Mouse (Mus musculus) midbrain, postnatal 0 days (tissue): ENCODE measurements at regions not wholly inside any gene's neighbourhood (a gene's known extent, or its start where the extent isn't known, plus 50 kb on each side); places are given as distances from the start of the nearest gene placed in this dataset.

ENCODE experiments used
- ATAC-seq: fragments of 200-750 bp; cut with Nextera tagmentation; 2 replicates; pipeline ENCODE4 v1.8.0; 2017; ENCODE audit warnings: moderate number of reproducible peaks, mild to moderate bottlenecking, moderate TSS enrichment, moderate library complexity; ENCODE audit not compliant: low FRiP score
- DNase-seq: peaks from one replicate; pipeline ENCODE4 v3.0.0-alpha.2; 2015; ENCODE audit warnings: low spot score
- H3K27ac ChIP-seq: fragments of 300-500 bp; sonication (generic); 2 replicates; pipeline ENCODE4 v1.5.1; 2014; ENCODE audit warnings: low read depth, mild to moderate bottlenecking, low read length, mixed read lengths
- H3K27me3 ChIP-seq: fragments of 300-500 bp; sonication (generic); 2 replicates; pipeline ENCODE4 v1.6.1; 2014; ENCODE audit warnings: low read length, control low read depth, mixed read lengths; ENCODE audit not compliant: insufficient read depth
- H3K36me3 ChIP-seq: fragments of 300-500 bp; sonication (generic); 2 replicates; pipeline ENCODE4 v1.6.1; 2014; ENCODE audit warnings: low read length, control low read depth, mixed read lengths; ENCODE audit not compliant: insufficient read depth
- H3K4me1 ChIP-seq: fragments of 300-500 bp; sonication (generic); 2 replicates; pipeline ENCODE4 v1.6.1; 2014; ENCODE audit warnings: mild to moderate bottlenecking, control low read depth, antibody characterized with exemption, low read length, mixed read lengths; ENCODE audit not compliant: insufficient read depth
- H3K4me2 ChIP-seq: fragments of 300-500 bp; sonication (generic); 2 replicates; pipeline ENCODE4 v1.6.1; 2014; ENCODE audit warnings: low read depth, mild to moderate bottlenecking, low read length, mixed read lengths; ENCODE audit not compliant: poor library complexity, severe bottlenecking
- H3K4me3 ChIP-seq: fragments of 300-500 bp; sonication (generic); 2 replicates; pipeline ENCODE4 v1.5.1; 2014; ENCODE audit warnings: low read depth, mild to moderate bottlenecking, low read length, moderate library complexity
- H3K9ac ChIP-seq: fragments of 300-500 bp; sonication (generic); replicated peaks from 2 replicates; pipeline ENCODE4 v1.6.1; 2014; ENCODE audit warnings: mild to moderate bottlenecking, low read length, moderate library complexity, mixed read lengths; ENCODE audit not compliant: poor library complexity, severe bottlenecking
- H3K9me3 ChIP-seq: fragments of 300-500 bp; sonication (generic); 2 replicates; pipeline ENCODE4 v1.6.1; 2016; ENCODE audit warnings: low read length, control low read depth
- CTCF ChIP-seq: IDR thresholded peaks from 2 replicates; pipeline ENCODE4 v1.5.1; 2016; ENCODE audit warnings: antibody characterized with exemption, mild to moderate bottlenecking
- WGBS: fragments of 180-500 bp; shearing (Covaris S2); extraction: QIAGEN DNeasy Blood & Tissue Kit; methylation state at CpG from one replicate; pipeline ENCODE4 v1.1.7; 2014; 5-methylcytosine and 5-hydroxymethylcytosine counted together

GRCm38 (mm10) chr2:44485880-44486279 is 441.6 kb downstream of the Gtdc1 start:
- Histone ChIP-seq H3K4me3 (no peak overlapping the region), H3K27me3 (no peaks in the 10 kb centered on the region), H3K9me3 (no peaks in the 10 kb centered on the region), H3K9ac (no peak overlapping the region), H3K4me1 (no peaks in the 10 kb centered on the region), H3K36me3 (no peaks in the 10 kb centered on the region), H3K4me2 (no peak overlapping the region), H3K27ac (no peak overlapping the region)
- 61% methylated on average over 14 of the region's 14 CpGs for WGBS
- TF ChIP-seq CTCF, result no peak
- ATAC-seq, result no peak
- no peak for DNase-seq

- H3K27ac ChIP-seq, result no peak overlapping the region
- 98% methylated on average over 5 of the region's 5 CpGs for WGBS
These were observed 447.7 kb downstream of the Gtdc1 start for GRCm38 (mm10) chr2:44479746-44480145.

GRCm38 (mm10) chr2:44475456-44475855 is 452.0 kb downstream of the Gtdc1 start:
- Histone ChIP-seq H3K4me2 (no peak overlapping the region), H3K9me3 (no peaks in the 10 kb centered on the region), H3K9ac (no peak overlapping the region), H3K4me1 (no peaks in the 10 kb centered on the region), H3K27me3 (no peaks in the 10 kb centered on the region), H3K4me3 (no peak overlapping the region), H3K36me3 (no peaks in the 10 kb centered on the region), H3K27ac (no peak overlapping the region)
- ATAC-seq (no peak), DNase-seq (no peak)
- 81% methylated on average over 1 of the region's 1 CpGs for WGBS
- TF ChIP-seq CTCF, result no peak

More at GRCm38 (mm10) chr2:44479746-44480145, 447.7 kb downstream of the Gtdc1 start:
- Histone ChIP-seq H3K4me3 (no peak overlapping the region), H3K27me3 (no peaks in the 10 kb centered on the region), H3K9me3 (no peaks in the 10 kb centered on the region), H3K4me2 (no peak overlapping the region), H3K4me1 (no peaks in the 10 kb centered on the region), H3K36me3 (no peaks in the 10 kb centered on the region), H3K9ac (no peak overlapping the region)
- no peak for TF ChIP-seq CTCF
- ATAC-seq (no peak), DNase-seq (no peak)

GRCm38 (mm10) chr2:44474653-44475052 is 452.8 kb downstream of the Gtdc1 start:
- peak; percentile 20; the same call in 1 of the 2 replicates for TF ChIP-seq CTCF
- 7% methylated on average over 3 of the region's 3 CpGs for WGBS
- ATAC-seq, result no peak

GRCm38 (mm10) chr2:44471381-44471780 is 456.1 kb downstream of the Gtdc1 start:
- H3K4me1 ChIP-seq, result no peaks in the 10 kb centered on the region
- H3K27me3 ChIP-seq, result no peaks in the 10 kb centered on the region
- H3K27ac ChIP-seq, result no peak overlapping the region
- H3K9me3 ChIP-seq, result no peaks in the 10 kb centered on the region
- no peak overlapping the region for H3K4me3 ChIP-seq
- ATAC-seq, result no peak
- no peaks in the 10 kb centered on the region for H3K36me3 ChIP-seq
- TF ChIP-seq CTCF, result no peak
- H3K4me2 ChIP-seq, result no peak overlapping the region
- DNase-seq, result no peak
- no peak overlapping the region for H3K9ac ChIP-seq

More at GRCm38 (mm10) chr2:44474653-44475052, 452.8 kb downstream of the Gtdc1 start:
- peak; percentile 30 for DNase-seq
- Histone ChIP-seq H3K9ac (no peak overlapping the region), H3K4me3 (no peak overlapping the region), H3K9me3 (no peaks in the 10 kb centered on the region), H3K27me3 (no peaks in the 10 kb centered on the region), H3K4me1 (no peaks in the 10 kb centered on the region), H3K4me2 (no peak overlapping the region), H3K27ac (no peak overlapping the region), H3K36me3 (no peaks in the 10 kb centered on the region)

GRCm38 (mm10) chr2:44470953-44471352 is 456.5 kb downstream of the Gtdc1 start:
- no peak for DNase-seq
- TF ChIP-seq CTCF, result peak; percentile 13; the same call in 1 of the 2 replicates
- ATAC-seq, result no peak
- 97% methylated on average over 5 of the region's 5 CpGs for WGBS
- H3K27me3 ChIP-seq, result no peaks in the 10 kb centered on the region
- no peaks in the 10 kb centered on the region for H3K4me1 ChIP-seq
- no peak overlapping the region for H3K9ac ChIP-seq
- no peaks in the 10 kb centered on the region for H3K36me3 ChIP-seq
- no peaks in the 10 kb centered on the region for H3K9me3 ChIP-seq
- H3K4me2 ChIP-seq, result no peak overlapping the region
- H3K27ac ChIP-seq, result no peak overlapping the region
- no peak overlapping the region for H3K4me3 ChIP-seq
